Mouse (Mus musculus) Patski (cell line): Measurements from ENCODE around the gene Txlng. TPM values are rescaled to one million over a fixed set of nuclear protein-coding genes. Genes with fewer than 3 reads are reported as not detected.

ENCODE experiments used
- ATAC-seq: fragments of 100-300 bp; one replicate; pipeline ENCODE4 v1.8.0; 2021
- CTCF ChIA-PET: fragments of 350-600 bp; sonication (Branson Sonifier 250); formaldehyde crosslinking; loops from one replicate; lab custom pipeline; 2022; ENCODE audit warnings: inconsistent platforms; lab: Charles Lee
- POLR2A ChIA-PET: fragments of 350-600 bp; sonication (Branson Sonifier 250); formaldehyde crosslinking; loops from one replicate; lab custom pipeline; 2022; ENCODE audit warnings: antibody characterized with exemption, inconsistent platforms; lab: Charles Lee
- DNase-seq: peaks from one replicate; pipeline ENCODE4 v3.0.0-alpha.2; 2011; ENCODE audit warnings: low read depth, low spot score
- H3K27me3 ChIP-seq: fragments of 371-371 bp; one replicate; pipeline ENCODE4 v1.5.1; 2021
- CTCF ChIP-seq: fragments of 100-300 bp; IDR thresholded peaks from one replicate; pipeline ENCODE4 v1.5.1; 2021
- in situ Hi-C: fragments of 300-500 bp; cut with MboI; formaldehyde crosslinking; loops from 3 replicates; pipeline ENCODE4 v1.11.1; 2018; ENCODE audit warnings: low pct_unique_long_range_greater_than_20kb, mixed read lengths
- polyA plus RNA-seq: library from polyadenylated mRNA; unstranded; gene quantifications from one replicate; pipeline ENCODE4 v1.2.3, GENCODE M21; 2021

Txlng gene
- 10.6 TPM for polyA plus RNA-seq

- ATAC-seq, result peak; percentile 99
- H3K27me3 ChIP-seq, result no peaks in the 10 kb centered on the region
- DNase-seq, result peak; percentile 85
- POLR2A ChIA-PET, result no interaction called here
- in situ Hi-C loops, result no loop called here
- CTCF ChIA-PET, result no interaction called here
- TF ChIP-seq CTCF, result no peak
Observed at GRCm38 (mm10) chrX:162829203-162829708, at the start of gene Txlng. TSS of gene Txlng (minus strand) at chrX:162829454.

- no peak for TF ChIP-seq CTCF
- DNase-seq (no peak), ATAC-seq (no peak)
- in situ Hi-C loops, result no loop called here
- ChIA-PET CTCF (interaction anchor here (1.2 to 2.7 kb wide), 2 partner anchors 9 to 27 kb away, joined by 3 to 8 read pairs; no protein-coding TSS in a partner anchor), POLR2A (no interaction called here)
- peaks cover 11% of the 10 kb centered on the region for H3K27me3 ChIP-seq
Observed at GRCm38 (mm10) chrX:162878236-162878635, 49.0 kb upstream of the Txlng start.

GRCm38 (mm10) chrX:162873761-162874160, 44.5 kb upstream of the Txlng start:
- ChIA-PET CTCF (no interaction called here), POLR2A (no interaction called here)
- in situ Hi-C loops, result loop anchor here (5.0 kb wide), 1 partner anchor 156 kb away; no protein-coding TSS in a partner anchor
- peaks cover 11% of the 10 kb centered on the region for H3K27me3 ChIP-seq
- TF ChIP-seq CTCF, result no peak
- ATAC-seq (no peak), DNase-seq (no peak)

GRCm38 (mm10) chrX:162871734-162872517, 42.7 kb upstream of the Txlng start:
- ChIA-PET POLR2A (interaction anchor here (1.1 kb wide), 1 partner anchor 14 kb away, joined by 3 read pairs; no protein-coding TSS in a partner anchor), CTCF (interaction anchor here (0.7 to 3.5 kb wide), 10 partner anchors 9 to 150 kb away, joined by 3 to 19 read pairs (median 4); no protein-coding TSS in a partner anchor)
- H3K27me3 ChIP-seq, result peaks cover 11% of the 10 kb centered on the region
- in situ Hi-C loops, result loop anchor here (5.0 kb wide), 1 partner anchor 155 kb away; no protein-coding TSS in a partner anchor
- ATAC-seq (peak; percentile 54), DNase-seq (no peak)
- TF ChIP-seq CTCF, result peak; percentile 87

DNA sequence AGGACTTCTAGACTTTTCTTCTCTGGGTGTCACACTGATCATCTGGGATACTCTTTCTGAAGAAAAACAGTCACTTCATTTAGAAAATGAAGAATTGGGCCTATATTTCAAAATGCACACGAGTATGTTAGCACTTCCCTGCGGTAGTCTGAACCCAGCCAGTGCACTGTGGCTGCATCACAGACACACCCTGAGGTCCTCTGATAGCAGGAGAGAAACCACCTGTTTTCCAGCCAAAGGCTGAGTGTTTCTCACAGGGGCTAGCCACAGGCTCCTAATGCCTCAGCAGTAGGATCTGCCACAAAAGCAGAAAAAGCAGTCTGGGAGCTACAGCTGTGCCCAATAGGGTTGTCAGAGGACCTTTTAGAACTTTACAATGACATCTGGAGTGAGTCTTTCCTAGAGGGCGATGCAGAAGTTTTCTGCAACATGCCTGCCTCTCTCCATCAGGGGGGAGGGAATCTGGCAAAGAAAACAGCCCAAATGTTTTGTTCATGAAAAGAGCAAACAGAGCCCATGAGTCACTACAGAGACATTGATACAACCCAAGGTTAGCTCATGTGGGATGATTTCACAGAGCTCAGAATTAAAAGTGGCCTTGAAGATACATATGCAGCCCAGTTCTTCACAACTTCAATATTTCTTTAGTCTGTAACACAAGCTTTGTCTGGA, 39.2 kb upstream of the Txlng start:
- in situ Hi-C loops, result no loop called here
- peaks cover under 1% of the 10 kb centered on the region for H3K27me3 ChIP-seq
- POLR2A ChIA-PET, result no interaction called here
- DNase-seq (no peak), ATAC-seq (no peak)
- no peak for TF ChIP-seq CTCF
- CTCF ChIA-PET, result interaction anchor here (0.9 to 2.2 kb wide), 2 partner anchors 10 to 17 kb away, joined by 3 to 8 read pairs; no protein-coding TSS in a partner anchor

DNA sequence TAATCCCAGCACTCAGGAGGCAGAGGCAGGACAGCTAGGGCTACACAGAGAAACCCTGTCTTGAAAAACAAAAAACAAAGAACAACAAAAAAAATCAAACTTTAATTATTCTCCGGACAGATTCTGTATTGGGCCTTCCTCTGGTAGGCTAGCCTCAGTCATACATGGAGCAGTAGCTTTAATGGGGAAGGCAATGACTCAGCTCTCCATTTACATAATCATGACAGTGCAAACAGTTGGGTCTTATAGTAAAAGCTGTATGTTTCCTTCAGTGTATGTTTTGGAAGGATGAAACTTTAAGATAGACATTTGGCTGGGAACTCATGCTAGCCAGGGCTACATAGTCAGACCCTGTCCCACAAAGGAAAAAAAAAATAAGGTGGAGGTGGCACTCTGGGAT, 19.4 kb upstream of the Txlng start:
- in situ Hi-C loops, result no loop called here
- ChIA-PET POLR2A (no interaction called here), CTCF (interaction anchor here (1.3 to 2.8 kb wide), 2 partner anchors 17 to 23 kb away, joined by 4 to 8 read pairs; no protein-coding TSS in a partner anchor)
- DNase-seq, result no peak
- H3K27me3 ChIP-seq, result no peaks in the 10 kb centered on the region
- TF ChIP-seq CTCF, result no peak
- ATAC-seq, result no peak

GRCm38 (mm10) chrX:162845531-162845930, 16.3 kb upstream of the Txlng start:
- ChIA-PET POLR2A (no interaction called here), CTCF (no interaction called here)

DNA sequence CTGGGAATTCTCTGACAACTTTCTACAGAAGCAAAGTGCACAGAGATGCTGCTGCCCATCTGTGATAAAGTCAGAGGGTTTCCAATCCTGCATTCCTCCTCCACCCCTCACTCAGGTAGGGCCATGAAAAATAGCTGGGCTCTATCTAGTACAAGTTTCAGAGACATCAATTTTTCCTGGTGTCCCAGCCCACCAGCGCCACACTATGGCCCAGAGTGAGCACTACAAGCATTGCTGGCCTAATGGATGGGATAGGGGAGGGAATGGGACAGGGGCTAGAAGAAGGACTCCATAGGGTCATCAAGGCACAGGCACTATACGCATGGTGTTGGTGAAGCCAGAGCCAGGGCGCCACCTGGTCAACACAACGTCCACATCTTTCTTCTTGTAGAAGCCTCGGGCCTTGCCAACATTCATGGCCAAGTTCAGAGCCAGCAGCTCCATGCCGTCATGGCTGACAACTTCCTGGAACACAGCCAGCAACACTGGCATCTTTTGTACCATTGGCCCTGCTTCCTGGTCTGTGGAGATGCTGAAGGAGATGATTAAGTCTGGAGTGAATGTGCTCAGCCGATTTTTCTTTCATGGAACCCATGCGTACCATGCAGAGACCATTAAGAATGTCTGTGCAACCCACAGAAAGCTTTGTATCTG, 15.3 kb upstream of the Txlng start:
- ATAC-seq (no peak), DNase-seq (no peak)
- no peak for TF ChIP-seq CTCF
- in situ Hi-C loops, result no loop called here
- ChIA-PET CTCF (no interaction called here), POLR2A (no interaction called here)
- H3K27me3 ChIP-seq, result no peaks in the 10 kb centered on the region

More at GRCm38 (mm10) chrX:162845531-162845930, 16.3 kb upstream of the Txlng start:
- in situ Hi-C loops, result no loop called here
- H3K27me3 ChIP-seq, result no peaks in the 10 kb centered on the region
- DNase-seq (no peak), ATAC-seq (no peak)
- TF ChIP-seq CTCF, result no peak

GRCm38 (mm10) chrX:162832101-162832500, 2.8 kb upstream of the Txlng start:
- peaks cover 4% of the 10 kb centered on the region for H3K27me3 ChIP-seq
- in situ Hi-C loops, result no loop called here
- ChIA-PET POLR2A (no interaction called here), CTCF (interaction anchor here (1.3 to 2.0 kb wide), 2 partner anchors 16 to 39 kb away, joined by 3 to 8 read pairs; no protein-coding TSS in a partner anchor)
- no peak for ATAC-seq
- DNase-seq, result no peak
- no peak for TF ChIP-seq CTCF

GRCm38 (mm10) chrX:162831542-162831941, 2.3 kb upstream of the Txlng start:
- TF ChIP-seq CTCF, result no peak
- CTCF ChIA-PET, result interaction anchor here (1.3 to 2.0 kb wide), 2 partner anchors 17 to 40 kb away, joined by 3 to 8 read pairs; no protein-coding TSS in a partner anchor
- no peak for DNase-seq
- POLR2A ChIA-PET, result no interaction called here
- in situ Hi-C loops, result no loop called here
- no peak for ATAC-seq
- no peaks in the 10 kb centered on the region for H3K27me3 ChIP-seq
